Mouse (Mus musculus) lung, adult 18-20 months (tissue): Measurements from ENCODE around the gene Slc6a1.
A peak's percentile ranks its signal among the peaks of the same experiment; 100 is the strongest.
"Not testable (repeated sequence)": the region's sequence is repeated elsewhere in the genome, so short reads cannot be mapped to it uniquely, and the experiment has no call there.

Experiments used
- DNase-seq, 2 experiments: peaks; one replicate each; pipeline ENCODE4 v3.0.0; 2022; ENCODE audit warnings: mixed read lengths in 2 of 2

Slc6a1 gene

DNA sequence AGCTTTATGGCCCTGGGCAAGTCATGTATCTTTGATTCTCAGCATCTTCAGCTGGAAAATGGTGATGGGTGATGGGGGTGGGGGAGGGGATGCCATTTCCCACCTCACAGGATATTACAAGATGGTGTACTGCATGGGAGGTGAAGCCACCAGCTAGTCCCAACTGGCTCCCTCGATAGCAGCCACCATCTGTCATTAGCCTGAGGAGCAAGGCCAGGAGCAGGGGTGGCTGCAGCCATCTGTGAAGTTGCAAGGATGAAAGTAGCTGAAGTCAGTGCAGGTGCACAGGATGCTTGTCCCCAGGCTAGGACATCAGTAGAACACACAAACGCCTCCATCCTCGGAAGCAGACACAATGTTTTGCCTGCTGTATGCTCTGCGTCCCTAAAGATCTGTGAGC lies 8.5 kb downstream of the Slc6a1 start:
- DNase-seq, result no peak

DNA sequence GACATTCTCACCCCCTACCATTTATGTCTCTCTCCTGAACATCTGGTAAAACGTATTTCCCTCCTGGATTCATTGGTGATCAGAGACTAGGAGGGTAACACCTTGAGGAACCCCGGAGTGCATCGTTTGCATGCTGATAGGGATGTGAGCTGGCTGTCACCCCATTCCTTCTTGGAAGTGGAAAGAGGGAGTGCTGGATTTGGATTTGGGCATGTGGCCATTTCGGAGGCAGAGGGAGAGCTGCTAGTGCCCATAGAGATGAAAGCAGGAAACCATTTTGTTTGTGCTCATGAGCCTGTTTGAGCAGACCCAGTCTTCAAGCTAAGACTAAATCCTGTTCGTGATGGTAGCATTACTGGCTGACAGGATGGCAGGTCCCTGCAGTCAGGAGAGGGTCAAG lies 9.0 kb downstream of the Slc6a1 start:
- no peak for DNase-seq

DNA sequence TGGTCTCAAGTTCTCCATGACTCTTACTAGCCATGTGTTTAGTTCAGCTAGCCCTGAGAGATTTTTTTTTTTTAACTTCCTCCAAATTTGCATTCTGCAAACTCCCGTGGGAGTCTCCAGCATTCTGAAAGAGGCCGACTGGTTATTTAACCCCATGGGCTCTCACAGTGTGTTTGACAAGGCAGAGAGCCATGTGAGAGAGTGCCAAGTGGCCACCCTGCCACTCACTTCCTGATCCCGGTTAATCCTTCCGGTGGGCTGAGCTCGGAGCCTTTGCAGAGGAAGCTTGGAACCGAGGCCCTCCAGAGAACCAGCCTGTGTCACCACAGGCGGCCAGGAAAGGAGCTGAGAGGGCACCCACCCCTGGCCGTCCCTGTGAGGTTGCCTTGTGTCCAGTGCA lies 11.1 kb downstream of the Slc6a1 start:
- peak; percentile 10 to 15 for DNase-seq

DNA sequence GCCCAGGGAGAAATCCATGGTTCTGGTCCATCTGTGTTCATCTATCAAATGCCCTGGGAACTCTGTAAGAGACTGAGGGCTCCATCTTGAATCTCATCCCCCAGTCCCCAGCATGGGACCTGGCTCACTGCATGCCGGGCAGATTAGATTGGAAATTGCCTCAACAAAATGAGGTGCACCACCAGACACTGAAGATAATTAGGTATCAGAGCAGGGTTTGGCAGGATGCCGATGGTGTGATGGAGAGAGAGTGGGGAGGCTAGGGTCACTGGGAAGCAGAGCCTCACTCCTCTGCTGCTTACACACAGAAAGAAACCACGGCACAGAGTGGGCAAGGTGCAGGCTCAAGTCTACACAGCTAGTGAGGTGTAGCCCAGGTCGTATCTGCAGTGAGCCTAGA lies 12.7 kb downstream of the Slc6a1 start:
- DNase-seq, result no peak

DNA sequence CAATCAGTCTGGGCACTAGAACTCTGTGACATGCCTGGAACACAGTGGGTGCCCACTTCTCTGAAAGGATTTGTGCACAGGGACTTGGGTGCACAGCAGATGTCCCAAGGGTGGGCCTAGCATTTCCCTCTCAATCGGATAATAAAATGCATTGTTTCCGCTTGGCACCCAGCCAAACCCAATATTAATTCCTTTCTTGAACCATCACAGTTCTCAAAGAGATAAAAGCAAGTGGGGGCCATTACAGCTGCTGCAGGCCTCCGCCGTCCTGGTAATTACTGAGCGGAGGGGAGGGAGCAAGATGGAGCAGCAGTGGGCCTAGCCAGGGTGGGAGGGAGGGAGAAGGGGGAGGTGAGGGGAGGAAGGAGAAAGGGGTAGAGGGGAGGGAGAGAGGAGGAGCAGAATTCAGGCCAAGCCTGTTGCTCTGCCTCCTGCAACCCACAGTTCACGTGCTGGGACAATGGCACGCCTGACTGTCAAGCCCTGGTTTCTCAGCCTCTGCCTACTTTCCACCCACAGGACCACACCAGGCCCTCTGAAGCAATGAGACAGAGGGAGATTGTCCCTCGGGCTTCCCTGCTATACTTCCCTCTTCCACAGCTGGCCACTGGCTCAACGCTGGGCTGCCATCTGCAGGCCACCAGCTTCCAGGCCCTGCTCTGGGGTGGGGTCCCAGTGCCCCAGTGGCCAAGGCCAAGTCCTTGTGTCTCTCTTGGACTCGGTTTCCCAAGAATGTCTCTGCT lies 15.0 kb downstream of the Slc6a1 start:
- no peak for DNase-seq

DNA sequence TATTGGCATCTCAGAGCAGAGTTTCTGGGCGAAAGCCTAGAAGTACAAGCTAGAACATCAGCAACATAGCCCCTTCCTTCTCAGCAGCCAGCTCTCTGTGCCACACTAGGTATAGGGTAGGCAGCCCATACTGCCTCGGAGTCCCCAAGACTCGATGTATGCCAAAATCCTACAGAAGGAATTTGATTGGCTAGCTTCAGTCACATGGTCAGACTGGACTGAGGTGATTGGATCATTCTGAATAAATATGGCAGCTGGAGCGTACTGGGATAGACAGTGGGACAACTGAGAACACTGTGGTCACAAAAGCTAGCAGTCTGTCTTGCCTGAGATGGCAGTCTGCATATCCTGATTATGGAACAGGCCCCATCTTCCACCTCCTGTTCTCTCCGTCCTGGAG lies 17.3 kb downstream of the Slc6a1 start:
- DNase-seq, result no peak

DNA sequence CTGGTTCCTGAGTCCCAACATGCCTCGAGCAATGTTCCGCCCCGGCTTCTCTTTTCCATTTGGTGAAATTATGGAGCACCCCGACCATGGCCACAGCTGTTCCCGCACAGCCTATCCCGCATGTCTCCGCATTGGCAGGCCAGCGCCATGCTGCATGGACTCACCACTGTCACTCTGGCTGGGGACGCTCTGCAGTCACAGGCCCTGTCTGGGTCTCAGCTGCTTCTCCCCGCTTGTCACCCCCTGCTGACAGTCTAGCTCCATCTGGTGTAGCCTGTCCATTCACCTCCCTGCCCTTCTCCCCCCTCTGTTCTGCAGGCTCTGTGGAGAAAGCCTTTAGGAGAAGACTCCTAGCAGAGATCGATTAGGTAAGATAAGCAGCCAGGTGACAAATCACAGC lies 18.3 kb downstream of the Slc6a1 start:
- DNase-seq, result no peak

DNA sequence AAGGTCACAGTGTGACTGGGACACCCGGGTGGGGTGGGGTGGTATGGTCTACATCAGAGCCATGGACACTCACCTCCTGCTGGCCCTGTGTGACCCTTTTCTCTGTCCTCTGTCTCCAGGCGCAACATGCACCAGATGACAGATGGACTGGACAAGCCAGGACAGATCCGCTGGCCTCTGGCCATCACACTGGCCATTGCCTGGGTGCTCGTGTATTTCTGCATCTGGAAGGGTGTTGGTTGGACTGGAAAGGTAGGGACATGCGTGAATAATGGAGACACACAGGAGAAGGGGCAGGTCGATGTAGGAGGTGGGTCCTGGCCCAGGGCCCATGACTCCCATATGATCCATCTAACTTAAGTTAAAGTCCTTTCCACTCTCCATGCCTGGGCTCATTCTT lies 22.2 kb downstream of the Slc6a1 start:
- DNase-seq, result no peak

DNA sequence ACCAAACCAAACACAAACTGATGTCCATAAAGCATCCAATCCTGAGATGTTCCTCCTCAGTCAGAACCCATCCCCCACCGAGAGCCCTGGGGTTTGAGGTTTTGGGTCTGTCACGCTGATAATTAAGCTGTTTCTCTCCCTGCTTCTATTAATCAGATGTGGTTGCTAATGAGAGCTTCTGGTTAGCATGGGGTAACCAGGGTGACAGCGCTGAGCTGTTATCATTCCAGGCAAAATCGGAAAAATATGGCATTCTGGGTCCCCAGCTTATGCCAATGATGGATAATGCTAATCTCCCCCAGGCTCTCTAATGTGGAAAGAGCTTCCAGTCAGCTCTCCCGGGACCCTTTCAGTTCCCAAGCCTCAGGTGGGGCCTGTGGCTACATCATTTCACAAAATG lies 38.1 kb downstream of the Slc6a1 start:
- DNase-seq, result no peak

DNA sequence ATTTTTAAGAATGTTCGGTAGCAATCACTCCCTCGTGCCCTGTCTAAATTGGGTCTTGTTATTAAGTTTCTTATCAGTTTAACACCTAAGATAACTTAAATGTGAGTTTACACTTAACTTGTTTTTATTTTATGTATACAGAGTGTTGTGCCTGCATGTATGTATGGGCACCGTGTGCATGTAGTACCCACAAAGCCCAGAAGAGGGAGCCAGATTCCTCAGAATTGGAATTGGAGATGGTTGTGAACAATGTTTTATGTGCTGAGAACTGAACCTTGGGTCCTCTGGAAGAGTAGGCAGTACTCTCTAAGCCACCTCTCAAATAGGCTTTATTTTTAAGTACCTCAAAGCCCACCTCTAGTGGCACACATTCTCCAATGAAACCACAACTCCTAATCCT lies 38.7 kb downstream of the Slc6a1 start:
- no peak for DNase-seq

DNA sequence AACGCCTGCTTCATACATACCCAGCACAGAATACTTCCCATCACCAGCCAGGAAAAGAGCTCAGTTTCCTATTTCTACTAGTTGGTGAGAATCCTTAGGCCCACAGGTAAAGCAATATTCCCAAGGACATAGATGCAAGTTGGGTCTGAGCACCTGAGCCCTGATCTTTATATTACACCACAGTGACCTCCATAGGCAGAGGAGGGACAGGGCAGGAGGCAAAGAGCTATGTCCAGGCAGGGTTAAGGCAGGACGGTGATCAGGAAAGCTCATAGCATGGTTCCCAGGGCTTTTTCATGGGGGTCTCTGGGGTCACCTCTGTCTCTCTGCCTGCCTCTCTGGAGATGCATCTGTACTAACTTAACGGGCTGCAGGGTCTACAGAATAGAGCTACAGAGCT lies 40.5 kb downstream of the Slc6a1 start:
- DNase-seq, result no peak

DNA sequence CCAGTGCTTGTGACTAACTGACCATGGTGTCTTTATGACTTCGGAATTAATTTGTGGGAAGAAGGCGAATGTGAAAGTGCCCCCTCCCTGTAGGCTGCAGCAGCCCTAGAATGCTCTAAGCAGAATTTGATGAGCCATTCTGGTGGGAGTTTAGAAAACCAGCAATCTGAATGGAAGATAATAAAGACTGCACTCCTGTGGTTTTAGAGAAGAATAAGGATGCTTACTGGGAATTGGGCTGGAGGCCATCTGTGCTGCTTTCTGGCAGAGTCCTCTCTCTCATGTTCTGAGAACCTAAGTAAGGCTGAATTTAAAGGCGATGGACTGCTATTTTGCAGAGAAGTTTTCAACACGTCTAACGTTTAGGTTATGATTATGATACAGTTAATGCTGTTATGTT lies 42.4 kb downstream of the Slc6a1 start:
- no peak for DNase-seq

DNA sequence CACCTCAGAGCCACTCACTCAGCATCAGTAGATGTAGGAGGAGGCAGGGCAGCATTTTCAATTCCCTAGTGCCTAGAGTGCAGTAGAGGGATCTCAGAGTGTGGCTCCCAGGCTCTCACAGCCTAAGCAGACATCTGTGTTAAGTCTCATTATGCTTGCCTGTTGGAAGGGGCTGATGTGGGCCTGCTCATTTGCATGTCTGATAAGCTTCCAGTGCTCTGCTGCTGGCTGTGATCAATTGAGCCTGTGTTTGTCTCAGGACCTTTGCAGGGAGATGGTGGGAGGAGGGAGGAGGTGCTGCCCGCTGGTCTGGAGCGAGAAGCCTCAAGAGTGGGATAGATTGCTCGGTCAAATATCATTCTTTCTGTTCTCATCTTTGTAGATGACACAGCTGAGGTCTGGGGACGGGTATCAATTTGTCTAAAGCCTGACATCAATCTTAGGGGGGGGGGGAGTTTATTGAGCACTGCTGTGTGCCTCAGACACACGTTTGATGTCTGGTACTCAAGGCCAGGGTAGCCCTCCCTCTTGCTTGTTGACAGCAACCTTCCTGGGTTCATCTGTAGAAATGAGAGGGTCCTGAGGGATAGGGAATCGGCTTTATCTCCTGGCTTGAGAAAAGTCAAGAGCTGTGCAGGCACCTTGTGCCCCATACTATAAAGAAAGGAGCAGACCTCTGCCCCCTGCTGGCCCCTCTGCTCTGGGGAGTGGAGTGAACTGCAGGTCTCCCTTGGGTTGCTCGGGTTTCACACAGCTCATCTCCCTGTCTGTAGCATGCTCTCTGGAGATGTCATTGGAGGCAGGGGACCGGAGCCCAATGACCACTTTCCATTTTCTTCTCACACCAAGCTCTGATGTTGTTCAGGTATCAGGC lies 47.4 kb downstream of the Slc6a1 start:
- no peak for DNase-seq

DNA sequence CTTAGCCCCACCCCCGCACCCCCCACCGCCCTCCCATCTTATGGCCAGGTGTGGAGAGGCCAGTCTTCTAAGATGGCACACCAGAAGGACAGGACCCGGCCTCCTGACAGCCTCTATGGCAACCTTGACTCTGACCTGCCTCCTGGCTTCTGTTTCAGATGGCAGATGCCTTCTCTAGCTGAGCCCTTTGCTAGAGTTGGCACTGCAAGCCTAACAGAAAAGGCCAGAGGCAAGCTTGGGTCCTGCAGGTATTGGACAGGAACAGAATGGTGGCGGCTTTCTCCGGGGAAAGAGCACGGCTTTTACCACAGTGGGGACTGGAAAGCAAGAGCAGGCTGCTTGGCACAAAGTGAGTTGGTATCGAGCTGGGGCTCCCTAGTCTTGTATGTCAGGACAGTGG lies 49.5 kb downstream of the Slc6a1 start:
- no peak for DNase-seq

DNA sequence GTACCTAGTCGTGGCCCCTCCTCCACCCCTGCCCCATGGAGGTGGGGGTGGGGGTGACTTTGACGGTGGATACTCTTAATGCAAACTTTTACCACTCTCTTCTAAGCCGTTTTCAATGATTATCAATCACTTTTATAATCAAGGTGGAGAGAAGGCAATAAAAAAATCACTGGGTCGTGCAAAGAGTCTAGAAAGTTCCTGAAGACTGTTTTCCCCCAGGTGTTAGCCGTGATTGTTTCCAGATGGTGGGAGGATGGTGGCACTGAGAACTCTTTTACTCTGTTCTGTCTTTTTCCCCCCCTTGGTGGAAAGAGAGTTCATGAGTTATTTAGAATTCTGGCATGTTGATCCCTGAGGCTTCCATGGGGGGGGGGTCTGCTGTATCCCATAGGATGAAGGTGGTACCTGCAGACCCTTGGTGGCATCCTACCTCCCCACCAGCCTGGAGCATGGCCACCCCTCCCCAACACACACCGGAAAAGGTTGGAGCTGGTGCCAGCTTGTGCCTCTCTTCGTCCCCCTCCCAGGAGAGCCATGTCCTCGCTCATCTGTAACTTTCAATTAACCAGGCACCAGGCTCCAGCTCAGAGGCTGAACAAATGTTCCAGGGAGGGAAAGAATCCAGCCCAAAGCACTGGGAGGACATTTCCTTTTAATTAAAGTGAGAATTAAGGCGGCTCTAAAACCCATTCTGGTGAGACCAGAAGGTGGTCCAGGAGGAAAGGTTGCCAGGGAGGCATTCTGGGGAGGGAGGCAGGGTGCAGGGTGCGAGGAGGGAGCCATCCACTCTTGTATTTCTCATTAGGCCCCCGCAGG lies 53.9 kb downstream of the Slc6a1 start:
- DNase-seq, result no peak

DNA sequence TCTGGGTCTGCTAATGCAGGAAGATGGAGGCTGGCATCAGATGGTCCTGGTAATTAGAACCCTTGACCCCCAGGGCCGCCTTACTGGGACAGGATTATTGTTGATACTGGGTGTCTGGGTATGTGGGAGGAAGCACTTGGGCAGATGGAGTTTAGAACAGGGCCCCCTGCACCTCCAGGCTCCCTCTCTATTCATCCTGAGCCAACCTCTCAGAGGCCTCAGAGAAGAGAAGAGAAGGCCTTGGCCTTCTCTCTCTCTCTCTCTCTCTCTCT lies 54.4 kb downstream of the Slc6a1 start:
- DNase-seq, result no peak

DNA sequence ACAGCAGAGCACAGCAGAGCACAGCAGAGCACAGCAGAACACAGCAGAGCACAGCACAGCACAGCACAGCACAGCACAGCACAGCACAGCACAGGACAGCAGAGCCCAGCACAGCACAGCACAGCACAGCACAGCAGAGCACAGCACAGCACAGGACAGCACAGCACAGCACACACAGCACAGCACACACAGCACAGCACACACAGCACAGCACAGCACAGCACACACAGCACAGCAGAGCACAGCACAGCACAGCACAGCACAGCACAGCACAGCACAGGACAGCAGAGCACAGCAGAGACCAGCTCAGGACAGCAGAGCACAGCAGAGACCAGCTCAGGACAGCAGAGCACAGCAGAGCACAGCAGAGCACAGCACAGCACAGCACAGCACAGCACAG lies 58.9 kb downstream of the Slc6a1 start:
- not testable (repeated sequence) for DNase-seq

DNA sequence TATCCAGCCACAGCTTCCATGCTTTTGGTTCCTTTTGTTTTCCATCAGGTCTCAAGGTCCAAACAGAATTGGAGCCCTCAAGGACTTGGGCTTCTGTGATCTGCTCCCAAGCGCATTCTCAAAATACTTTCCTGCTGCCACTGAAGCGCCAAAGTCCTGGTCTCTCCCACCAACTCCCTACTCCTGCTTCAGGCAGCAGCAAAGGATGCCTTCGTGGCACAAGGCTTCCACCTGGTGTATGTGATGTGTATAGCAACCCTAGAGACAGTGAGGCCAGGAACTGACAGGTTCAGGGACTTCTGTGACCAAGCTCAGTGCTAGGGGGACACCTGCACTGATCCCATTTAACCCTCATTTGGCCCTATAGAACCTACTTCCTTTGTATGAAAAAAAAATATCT lies 61.3 kb downstream of the Slc6a1 start:
- no peak for DNase-seq

DNA sequence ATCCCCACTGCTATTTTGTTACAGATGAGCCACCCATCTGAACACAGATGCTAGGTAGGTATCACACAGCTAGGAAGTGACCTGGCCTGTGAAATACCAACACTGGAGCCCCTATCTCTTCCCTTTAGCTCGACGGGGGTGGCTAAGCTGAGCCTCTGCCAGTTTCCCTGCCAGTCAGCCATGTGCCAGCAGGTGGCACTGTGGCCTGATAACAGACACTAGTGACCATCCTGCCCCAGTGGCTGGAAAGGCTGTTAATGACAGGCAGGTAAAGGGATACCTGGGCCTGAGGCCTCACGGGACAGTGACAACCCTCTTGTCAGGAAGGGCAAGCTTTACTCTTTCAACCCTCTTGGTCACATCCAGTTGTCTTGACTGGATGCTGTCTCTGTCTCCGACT lies 62.7 kb downstream of the Slc6a1 start:
- peak; percentile 20 to 27 for DNase-seq

DNA sequence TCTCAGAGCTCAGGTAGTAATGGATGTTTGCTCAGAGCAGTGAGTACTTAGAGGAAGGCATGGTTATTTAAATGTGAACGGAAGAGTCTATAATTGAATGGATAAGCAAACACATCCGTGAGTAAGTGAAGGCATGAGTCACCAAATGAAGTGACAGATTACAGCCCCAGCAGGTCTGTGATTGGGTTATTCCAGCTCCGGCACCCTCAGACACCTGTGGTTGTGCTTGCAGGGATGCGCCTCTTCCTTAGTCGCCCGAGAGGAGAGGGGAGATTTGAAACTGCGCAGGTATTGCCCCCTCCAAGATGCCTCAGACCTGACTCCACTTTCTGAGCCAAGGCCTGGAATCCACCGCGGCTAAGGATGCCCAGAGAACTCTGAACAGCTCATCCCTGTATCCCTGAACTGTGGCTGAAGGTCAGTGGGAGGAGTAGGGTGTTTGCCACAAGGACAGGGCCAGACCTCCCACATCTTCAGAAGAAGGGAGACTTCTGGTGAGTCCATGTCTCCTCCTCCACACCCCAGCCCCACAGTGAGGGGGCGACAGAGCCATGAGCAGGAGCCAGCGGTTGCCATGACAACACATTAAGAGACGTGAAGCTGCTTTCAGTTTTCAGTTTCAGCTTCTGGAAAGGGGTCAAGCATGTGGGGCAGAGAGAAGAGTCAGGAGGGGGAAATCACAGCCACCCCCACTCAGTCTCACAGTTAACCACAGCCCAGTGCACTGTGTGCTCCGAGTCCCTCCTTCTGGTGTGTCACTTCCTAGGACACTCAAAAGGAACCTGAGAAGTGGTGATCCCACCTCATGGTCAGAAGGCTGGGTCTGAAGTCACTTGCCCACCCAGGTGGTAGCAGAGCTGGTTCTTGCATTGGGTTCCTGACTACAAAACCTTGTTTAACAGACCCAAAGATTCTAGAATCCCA lies 65.7 kb downstream of the Slc6a1 start:
- no peak for DNase-seq

DNA sequence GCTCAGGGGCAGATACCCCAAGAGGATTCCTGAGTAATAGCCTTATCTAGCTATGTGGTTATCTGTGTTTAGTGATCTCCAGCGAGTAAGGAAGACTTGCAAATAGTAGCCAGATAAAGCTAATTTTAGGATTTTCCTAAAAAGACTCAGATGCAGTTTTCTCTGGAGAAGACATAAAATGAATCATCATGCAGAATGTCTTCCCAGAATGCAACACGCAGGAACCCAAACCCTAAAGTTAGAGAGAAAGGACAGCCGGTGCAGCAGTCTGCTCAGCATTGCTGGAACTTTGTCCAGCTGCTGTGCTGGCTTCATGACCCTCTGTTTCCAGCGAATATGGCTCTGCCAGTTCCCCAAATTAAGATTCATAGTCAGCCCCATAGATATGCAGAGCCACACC lies 72.2 kb downstream of the Slc6a1 start:
- no peak for DNase-seq

DNA sequence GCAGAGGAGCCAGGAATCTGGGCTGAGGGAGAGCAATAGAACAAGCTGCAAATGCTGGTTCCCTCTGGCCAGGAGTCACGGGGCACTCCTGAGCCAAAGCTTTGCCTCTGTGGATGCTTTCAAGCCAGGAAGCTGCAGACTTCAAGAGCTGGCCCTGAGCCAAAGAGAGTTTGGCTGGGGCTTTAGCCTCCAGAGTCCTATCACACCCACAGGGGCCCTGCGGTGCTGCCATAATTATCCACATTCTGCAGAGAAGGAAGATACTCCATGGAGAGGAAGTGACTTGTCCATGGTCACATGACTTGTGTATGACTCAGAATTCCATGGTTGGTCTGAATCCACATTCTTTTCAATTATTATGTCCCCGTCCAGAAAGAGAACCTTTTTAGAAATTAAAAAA lies 75.7 kb downstream of the Slc6a1 start:
- no peak for DNase-seq

DNA sequence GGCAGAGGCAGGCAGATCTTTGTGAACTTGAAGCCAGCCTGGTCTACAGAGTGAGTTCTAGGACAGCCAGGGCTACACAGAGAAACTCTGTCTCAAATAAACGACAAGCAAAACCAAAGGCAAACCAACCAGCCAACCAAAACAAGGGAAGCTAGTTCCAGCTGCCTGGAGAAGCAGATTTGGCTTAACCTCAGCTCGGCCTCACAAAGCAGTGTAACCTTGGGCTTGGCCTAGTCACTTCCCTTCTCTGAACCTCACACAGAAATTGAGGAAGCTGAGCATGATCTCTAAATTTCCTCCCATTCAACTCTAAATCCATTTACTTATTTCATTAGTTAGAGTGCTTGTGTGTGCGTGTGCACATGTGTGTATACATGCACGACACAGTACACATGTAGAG lies 79.9 kb downstream of the Slc6a1 start:
- no peak for DNase-seq
